Mouse (Mus musculus) ES-E14 (cell line): ENCODE results near the gene Antxr1.

Source experiments
- CHD2 ChIP-seq: IDR thresholded peaks from 2 replicates; pipeline ENCODE4 v1.6.1; 2014; ENCODE audit warnings: mild to moderate bottlenecking, low read depth, low read length, inconsistent platforms
- HCFC1 ChIP-seq: IDR thresholded peaks from 2 replicates; pipeline ENCODE4 v1.6.1; 2012; ENCODE audit warnings: low read length, inconsistent platforms, borderline replicate concordance; ENCODE audit not compliant: insufficient read depth
- ZC3H11A ChIP-seq: IDR thresholded peaks from 2 replicates; pipeline ENCODE4 v1.6.1; 2012; ENCODE audit warnings: low read depth, mild to moderate bottlenecking, inconsistent platforms, low read length, borderline replicate concordance
- ZNF384 ChIP-seq: IDR thresholded peaks from 2 replicates; pipeline ENCODE4 v1.6.1; 2012; ENCODE audit warnings: low read depth, low read length, inconsistent platforms

GRCm38 (mm10) chr6:87257471-87257870 is 78.2 kb downstream of the Antxr1 start:
- TF ChIP-seq CHD2 (no peak), ZC3H11A (no peak), ZNF384 (no peak), HCFC1 (no peak)
